Mouse (Mus musculus) heart, adult 18-20 months (tissue): ENCODE data around the gene Herc4. TPM values are rescaled to one million over a fixed set of nuclear protein-coding genes. Genes with fewer than 3 reads are reported as not detected.
A peak's percentile ranks its signal among the peaks of the same experiment; 100 is the strongest.

ENCODE experiments used
- DNase-seq, 2 experiments: peaks; one replicate each; pipeline ENCODE4 v3.0.0; 2021 to 2022; ENCODE audit warnings: mixed read lengths in 1 of 2
- long read RNA-seq, 2 experiments: library from polyadenylated mRNA; stranded (forward); transcript quantifications; one replicate each; pipeline ENCODE4 v2.0.0; 2021
- total RNA-seq, 2 experiments: library from RNA; stranded (reverse); gene quantifications; 2 replicates each; pipeline ENCODE4 v1.2.3; 2021

Gene Herc4
- 10 to 100 TPM; 33.5 to 36.3 TPM for total RNA-seq
- long read RNA-seq, experiment 1, transcript Herc4-201 (25 exons, 3,898 nt): major isoform, 9 of 14 reads
- long read RNA-seq, experiment 1, partial matches to known transcripts: 1 of 14 reads
- long read RNA-seq, experiment 1, other reads (novel, unspliced or antisense): 2 of 14 reads
- long read RNA-seq, experiment 2, partial matches to known transcripts: 1 of 6 reads
- long read RNA-seq, experiment 2, other reads (novel, unspliced or antisense): 0 of 6 reads

DNA sequence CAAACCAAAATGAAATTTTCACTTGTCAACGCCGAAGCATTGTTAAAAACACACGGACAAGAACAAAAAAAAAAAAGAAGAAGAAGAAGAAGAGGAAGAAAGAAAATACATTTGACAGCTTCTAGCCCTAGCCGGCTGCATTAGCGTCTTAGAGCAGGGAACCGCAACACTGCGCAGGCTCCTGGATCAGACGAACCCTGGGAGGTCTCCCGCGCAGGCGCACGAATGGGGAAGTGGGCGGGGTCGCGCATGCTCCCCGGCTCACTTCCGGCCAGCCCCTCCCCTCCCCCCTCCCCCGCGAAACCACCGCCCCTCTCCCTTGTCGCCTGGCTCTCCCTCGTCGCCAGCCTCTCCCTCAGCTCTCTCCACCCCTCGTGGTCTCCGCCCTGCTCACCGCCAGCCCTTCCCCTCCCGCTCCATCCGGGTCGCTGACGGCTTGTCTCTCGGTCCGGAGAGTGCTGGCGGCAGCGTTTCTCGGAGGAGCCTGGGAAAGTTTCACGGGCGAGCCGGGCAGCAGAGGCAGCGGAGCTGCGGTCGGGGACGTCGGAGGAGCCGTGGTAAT, at the start of gene Herc4:
Gene Herc4 (plus strand): TSS at position 318 of the 562 bp plus-strand sequence.
- peak; percentile 94 to 97 for DNase-seq

DNA sequence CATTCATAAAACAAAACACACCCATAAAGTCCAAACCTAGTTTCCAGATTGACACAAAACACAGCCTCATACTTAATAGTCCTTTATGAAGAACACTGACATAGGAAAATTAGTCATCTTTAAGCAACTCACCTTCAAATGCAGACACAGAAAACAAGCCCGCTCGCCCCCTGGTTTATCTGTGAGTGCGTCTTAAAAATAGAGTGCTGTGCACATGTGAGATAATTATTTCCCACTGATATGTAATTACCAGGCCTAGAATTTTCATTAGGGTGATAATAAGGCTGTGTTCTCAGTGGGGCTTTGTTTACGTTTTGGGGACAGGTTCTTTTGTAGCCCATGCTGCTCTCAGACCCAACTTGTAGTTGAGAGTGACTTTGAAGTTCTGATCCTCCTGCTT, 44.6 kb upstream of the Herc4 start:
- no peak for DNase-seq

DNA sequence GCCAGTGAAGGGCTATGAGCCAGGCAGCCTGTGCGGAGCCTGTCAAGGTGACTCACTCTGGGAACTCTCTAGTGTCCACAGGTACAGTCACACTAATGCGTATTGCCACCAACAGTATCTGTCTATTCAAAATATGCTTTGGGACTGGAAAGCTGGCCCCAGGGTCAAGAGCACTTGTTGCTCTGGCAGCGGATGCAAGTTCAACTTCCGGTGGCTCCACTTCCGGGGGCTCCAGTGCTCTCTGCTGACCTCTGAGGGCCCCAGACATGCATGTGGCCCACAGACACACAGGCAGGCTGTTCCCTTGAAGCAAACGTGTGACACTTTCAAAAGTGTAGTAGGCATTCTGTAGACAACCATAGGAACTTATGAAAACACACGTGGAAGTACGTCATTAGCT, 42.1 kb upstream of the Herc4 start:
- no peak for DNase-seq

DNA sequence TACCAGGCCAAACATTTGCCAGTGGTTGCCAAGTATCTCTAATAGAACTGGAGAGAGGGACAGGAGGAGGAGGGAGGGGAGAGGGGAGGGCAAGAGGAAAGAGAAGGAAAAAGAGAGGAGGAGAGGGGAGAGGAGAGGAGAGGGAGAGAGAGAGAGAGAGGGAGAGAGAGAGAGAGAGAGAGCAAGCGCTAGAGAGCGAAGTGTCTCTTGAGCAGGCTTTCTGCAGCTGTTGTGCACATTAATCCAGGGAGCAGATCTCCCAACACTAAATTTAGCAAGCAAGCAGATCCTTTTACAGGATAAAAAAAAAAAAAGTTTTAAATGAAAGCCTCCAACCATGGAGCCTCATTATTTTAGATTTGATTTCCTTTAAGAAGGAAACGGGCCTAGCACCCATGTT, 40.6 kb upstream of the Herc4 start:
- DNase-seq: no peak

DNA sequence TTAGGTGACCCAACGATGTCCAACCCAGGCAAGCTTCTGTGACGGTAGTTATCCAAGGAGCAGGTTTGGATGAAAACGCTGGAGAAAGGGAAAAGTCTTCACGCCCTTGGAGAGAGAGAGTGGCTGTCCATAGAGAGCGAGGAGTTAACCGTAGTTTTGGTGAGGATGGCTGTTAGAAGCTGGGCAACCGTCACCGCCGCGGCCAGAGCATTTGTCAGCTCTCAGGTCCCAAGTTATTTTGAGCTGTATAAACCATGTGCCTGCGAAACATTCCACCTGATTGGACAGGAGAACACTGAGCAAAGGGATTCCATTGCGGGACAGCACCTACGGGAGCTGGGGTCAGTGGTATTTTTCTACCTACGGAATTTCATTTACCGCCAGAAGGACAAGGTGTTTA, 39.9 kb upstream of the Herc4 start, which contains the start of gene Mypn:
Gene Mypn (minus strand): TSS at position 225 of the 400 bp plus-strand sequence.
- peak; percentile 56 to 70 for DNase-seq

DNA sequence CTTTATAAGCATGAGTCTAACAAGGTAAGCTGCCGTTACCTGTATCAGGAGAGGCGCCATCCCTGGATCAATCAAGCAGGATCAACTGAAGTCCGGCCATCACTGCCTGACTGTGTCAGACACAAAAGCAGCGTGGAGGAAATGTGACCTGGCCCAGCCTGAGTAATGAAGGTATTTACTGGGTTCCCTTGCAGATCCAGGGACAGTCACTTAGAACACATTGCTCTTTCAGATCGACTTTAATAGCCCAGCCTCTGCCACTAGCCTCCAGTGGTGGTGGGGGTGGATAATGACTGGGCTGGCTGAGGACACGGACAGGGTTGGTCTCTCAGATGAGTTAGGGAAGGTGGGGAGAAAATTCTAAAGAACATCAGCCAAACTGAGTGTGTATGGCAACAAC, 34.7 kb upstream of the Herc4 start:
- no peak for DNase-seq

DNA sequence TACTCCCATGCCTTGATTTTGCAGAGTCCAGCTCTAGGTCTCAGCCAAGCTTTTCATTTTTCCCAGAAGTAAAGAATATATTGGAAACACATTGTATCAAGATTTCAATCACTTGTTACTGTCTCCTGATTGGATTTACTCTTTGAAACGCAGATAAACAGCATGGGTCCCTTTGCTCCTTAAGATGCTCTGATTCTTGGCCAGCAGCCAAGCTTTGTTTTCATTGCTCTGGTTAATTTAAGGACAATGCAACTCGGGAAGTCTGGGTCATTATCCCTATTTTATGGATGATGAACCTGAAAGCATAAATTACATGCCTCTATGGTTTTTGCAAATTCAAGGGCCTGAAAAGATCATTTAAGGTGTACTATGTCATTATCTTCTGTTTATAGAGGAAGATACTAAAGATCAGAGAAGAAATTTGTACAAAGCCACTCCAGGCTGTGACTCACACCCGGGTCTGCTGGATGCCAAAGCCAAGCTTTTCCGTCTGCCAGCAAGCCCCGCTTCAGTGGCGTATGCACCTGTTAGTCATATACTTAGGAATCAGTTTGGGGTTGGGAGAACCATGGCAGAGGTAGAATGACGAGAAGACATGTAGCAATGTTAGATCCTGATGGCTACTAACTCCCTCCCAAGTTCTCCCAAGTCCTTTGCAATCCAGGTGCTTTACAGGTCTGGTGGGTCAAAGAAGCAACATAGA, 22.4 kb upstream of the Herc4 start:
- DNase-seq: no peak

DNA sequence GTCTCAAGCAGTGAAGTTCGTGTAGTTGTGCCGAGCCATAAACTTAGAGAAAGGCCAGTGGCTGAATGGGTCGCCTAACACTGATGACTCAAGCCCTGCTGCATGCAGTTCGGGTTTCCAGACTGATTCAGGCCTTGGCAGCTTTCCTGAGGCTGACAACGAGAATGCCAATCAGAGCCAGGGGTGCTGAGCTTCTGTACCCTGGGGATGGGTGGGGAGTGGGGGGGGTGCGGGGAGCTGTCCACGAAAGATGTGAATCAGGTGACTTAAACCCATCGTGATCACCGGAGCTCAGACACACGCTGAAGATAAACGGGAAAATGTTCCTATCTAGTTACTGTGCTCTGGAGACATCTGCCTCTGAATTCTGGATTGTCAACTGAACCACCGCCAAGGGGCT, 19.3 kb upstream of the Herc4 start:
- peak in 1 of 2 experiments; percentile 30 for DNase-seq

DNA sequence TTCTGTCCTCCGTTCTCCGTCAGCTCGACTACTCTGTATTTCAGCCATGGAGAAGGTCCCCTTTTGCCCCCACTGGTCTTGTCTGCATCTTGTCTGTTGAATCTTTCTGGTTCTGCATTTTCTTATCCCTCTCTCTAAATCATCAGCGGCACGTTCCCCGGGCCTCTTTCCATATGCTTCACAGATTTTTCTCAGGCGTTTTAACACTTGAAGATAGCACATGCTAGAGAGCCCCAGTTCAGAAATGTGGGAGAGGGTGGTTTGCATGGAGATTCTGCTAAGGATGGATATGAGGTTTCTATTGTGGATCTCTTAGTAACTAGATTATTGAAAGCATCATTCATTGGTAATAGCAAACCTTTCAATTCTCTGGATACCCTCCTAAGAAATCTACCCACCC, 13.3 kb upstream of the Herc4 start:
- DNase-seq: no peak

DNA sequence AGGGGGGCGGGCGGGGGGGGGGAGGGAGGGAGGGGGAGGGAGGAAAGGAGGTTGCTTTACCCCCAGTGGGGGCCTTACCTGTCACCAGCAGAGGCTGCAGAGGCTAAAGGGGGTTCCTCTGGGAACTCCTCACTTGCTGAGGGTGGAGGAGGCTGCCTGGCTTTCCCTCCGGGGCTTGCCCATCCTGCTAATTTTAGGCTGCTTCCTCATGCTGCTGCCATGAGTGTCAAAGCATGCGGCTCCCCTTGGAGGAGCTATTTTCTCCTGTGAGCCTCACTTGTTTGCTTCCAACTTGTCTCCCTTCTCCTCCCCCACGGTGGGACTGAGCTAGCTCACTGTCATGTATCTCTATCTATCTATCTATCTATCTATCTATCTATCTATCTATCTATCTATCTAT, 12.8 kb upstream of the Herc4 start:
- peak; percentile 52 to 61 for DNase-seq

DNA sequence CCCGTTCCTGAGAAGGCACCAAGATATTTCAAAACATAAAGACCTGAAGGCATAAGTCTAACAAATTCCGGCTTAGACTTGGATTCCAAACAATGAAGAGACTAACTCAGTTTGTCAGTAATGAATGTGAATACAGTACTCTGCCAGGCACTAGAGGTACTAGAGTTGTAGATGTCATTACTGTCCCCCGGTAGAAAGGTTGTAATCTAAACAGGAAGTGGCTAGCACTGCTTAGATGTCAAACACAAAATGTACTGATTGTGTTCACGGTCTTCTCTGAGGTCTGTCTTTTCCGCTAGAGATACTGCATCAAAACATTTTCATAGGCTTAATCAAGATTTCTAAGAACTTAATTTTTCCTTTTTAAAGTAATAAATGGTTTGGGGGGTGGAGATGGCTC, 12.0 kb upstream of the Herc4 start:
- no peak for DNase-seq

DNA sequence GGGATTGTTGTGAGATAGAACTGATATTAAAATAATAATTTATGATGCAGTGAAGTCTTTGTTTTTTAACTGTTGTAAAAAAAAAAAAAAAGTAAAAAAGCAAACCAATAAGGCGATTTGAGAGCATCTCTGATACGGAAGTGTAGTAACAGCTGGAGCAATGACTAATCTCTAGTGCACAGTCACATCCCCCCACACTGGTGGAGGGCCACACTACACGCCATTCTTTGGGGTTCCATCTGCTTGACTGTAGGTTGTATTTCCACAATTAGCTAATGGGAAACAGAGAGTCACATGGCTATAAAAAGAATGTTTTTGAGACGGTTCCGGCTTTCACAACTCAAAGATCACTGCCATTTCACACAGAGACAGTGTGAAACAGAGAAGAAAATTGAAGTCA, 9.5 kb upstream of the Herc4 start:
- no peak for DNase-seq

DNA sequence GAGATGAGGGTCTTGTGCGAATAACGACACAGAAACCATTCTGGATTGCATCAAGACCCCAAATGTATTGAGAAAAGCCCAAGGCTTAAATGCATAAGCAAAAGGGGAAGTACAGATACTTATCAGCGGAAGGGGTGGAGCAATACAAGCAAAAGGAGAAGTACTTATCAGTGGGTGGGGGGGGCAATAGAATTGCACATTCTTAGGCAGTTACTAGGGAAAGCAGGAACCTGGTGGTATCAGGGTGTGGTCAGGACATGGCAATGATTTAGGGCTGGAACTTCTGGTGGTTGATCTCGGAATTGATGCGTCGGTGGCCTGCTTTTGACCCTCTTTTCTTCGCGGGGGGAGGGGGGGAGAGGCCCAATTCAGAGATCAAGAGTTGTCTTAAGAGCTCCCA, 7.7 kb upstream of the Herc4 start:
- no peak for DNase-seq

DNA sequence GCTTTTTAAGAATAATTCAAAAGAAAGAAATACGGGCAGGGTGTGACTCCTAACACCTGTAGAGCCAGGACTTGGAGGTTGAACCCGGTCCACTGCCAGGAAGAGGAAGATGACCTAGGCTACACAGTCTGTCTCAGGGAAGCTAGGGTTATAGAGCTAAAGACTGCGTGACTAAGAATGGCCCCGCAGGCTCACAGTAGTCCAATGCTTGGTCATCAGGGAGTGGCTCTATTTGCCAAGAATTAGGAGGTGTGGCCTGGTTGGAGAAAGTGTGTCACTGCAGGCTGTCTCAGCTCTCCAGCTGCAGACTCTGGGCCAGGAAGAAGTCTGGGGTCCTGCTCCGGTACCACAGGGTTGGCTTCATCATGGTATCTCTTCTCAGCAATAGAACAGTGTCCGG, 6.9 kb upstream of the Herc4 start:
- no peak for DNase-seq

DNA sequence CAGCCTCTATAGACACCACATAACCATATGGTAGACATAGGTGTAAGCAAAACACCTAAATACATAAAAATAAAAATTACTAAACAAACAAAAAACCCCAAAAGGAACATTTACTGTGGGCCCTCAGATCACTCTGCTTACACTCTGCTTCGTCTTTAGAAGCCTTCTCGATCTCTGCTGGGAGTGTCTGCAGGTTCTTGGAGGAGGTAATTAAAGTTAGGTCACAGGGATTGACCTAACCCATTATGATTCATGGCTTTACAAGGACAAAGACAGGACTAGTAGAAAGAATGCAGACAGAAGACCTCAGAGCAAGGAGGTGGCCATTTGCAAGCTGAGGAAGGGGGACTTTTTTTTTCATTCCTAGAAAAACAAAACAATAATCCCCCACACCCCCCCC, 6.4 kb upstream of the Herc4 start:
- no peak for DNase-seq

DNA sequence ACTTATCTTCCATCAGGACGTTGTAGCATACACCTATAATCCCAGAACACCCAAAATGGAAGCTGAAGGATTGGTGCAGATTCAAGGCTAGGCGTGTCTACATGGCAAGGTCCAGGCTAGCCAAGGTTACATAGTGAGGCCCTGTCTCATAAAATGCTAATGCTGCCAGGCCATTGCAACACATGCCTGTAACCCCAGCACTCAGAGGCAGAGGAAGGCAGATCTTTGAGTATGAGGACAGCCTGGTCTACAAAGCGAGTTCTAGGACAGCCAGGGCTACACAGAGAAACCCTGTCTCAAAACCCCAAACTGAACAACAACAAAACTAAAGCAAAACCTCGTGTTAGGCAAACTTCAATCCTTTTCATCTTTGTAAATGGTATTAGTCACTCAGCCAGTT, 5.5 kb upstream of the Herc4 start:
- no peak for DNase-seq

DNA sequence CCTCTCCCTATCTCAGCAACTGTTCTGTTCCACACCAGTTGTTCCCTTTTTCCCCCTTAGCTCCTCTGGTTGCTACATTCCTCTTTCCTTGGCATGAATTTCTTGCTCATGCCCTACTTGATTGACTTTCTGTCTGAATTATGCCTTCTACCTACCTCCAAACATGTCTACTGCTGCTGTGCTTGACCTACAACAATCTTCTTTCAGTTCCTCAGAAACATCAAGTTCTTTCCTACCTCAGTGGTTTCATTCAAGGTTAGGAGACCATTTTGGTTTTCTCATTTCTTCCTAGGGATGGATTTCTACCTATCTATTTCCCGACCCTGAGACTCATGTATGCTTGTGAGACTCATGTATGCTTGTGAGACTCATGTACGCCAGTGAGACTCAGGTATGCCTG, 3.8 kb upstream of the Herc4 start:
- DNase-seq: no peak

DNA sequence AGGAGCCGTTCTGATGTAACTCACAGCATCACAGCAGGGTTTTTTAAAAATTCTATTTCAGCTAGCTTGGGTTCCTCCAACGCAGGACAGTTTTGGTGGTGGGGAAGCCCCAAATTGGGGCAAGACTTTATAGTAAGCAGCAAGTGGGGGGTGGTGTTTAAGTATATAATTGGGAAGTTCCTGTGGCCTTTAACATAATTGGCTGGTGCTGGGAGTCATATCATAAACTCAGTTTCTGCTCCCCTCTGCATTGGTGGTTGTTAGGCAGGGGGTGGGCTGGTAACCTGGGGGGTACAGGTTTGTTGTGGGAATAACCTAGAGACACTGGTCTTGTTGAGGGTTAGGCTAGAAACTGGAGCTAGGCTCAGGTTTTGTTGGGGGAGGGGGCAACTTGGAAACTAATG, 2.7 kb upstream of the Herc4 start:
- no peak for DNase-seq

DNA sequence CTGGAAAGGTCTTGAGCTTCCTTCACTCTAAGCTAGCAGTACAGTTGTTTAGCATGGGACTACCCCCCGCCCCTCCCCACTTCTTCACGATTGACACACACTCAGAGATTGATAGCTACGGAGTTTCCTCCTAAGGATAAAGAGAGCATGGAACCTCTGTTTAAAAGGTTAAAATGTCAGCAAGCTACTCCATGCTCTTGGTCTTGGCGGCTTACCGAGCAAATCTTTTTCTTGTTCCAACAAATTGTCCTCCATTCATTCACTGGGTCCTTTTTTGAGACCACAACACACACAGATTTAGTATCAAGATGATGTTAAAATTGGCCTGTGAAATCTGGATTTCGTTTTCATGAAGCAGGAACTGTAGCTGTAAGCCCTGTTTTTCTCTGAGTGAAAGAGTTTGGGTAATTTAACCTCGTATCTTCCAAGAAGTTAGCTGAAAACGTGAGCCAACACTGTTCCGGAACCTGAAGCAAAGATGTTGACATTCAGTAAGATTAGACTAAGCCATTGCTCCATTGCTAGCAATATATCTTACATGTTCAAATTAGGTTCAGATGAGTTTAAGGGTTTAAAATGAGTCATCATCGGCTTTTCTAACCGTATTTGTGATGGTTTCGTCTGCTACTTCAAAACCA, 693 bp upstream of the Herc4 start:
- peak in 1 of 2 experiments; percentile 21 for DNase-seq

DNA sequence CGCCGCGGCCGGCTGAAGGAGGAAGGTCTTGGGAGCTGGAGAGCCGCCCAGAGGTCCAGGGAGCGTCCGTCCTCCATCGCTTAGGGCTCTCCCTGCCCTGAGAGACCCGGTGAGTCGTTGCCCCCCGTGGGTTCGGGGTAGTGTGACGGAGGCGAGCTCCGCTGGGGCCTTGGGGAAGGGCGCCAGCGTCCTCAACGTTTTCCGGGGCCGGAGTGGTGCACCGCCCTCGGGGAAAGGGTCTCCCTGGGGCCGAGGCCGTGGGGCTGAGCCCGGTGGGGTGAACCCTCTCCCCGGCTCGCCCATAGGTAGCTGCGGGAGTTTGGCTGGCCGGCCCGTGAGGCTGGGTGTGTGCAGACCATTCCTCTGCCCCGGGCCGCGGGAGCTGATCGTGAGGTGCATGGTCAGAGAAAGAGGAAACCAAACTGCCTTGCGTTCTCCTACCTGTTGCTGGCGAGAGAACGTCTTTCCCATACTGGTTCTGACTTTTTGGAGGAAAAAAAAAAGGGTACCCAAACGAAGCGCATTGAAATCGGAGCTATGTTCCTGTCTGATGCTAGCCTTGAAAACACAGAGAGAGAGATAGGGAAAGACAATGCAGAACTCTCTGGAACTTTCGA, 553 bp downstream of the Herc4 start:
- DNase-seq: no peak

DNA sequence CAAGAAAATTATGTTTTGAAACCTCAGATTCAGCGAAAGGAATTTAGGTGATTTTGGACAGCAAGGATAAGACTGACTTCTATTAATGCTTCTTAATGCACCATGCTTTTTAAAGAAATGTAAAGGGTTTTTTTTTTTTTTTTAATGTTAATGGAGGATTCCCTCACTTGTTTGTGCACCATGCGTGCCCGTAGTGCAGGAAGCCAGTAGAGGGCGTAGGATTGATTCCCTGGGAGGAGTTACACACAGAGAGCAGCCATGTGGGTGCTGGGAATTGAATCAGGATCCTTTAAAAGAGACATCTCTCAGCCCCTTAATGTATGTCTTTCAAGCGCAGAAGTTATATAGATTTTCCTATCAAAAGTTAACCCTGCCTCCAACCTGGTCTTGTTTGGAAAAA, 1.1 kb downstream of the Herc4 start:
- DNase-seq: peak; percentile 22 to 30

DNA sequence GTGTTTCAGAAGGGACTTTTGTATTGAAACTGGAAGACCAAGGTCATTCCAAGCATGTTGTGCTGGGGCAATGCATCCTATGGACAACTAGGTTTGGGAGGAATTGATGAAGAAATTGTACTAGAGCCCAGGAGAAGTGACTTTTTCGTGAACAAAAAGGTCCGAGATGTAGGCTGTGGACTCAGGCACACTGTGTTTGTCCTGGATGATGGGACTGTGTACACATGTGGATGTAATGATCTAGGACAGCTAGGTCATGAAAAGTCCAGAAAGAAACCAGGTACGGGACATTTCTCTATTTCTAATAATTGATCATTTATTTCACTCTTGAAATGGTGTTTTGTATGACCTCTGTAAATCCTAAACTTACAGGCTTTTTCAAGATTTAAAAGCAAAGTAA, 2.2 kb downstream of the Herc4 start:
- no peak for DNase-seq

DNA sequence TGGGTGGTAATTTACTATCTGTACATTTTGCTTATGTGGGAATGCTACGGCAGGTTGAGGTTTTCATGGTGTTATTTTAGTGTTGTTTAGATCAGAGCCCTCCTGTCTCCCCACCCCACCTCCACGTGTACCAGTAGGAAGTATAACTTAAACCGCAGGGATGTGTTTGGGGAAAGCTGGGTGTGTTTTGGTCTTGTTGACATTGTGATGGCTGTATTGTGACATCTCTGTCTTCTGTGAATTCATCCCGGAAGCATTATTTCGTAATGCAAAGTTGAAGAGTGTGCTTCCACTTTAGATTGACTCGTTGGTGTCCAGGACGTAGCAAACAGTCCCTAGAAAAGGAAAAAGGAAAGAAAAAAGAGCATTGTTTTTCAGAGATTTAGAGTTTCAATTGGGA, 3.8 kb downstream of the Herc4 start:
- peak; percentile 17 to 20 for DNase-seq
